Mouse (Mus musculus) testis, adult 2 months (tissue): Measurements from ENCODE around the gene Atp8a2.

ENCODE experiments used
- CTCF ChIP-seq: fragments of 200-500 bp; IDR thresholded peaks from 2 replicates; pipeline ENCODE4 v1.5.1; 2012; ENCODE audit warnings: low read depth, mild to moderate bottlenecking, inconsistent platforms, low read length, moderate library complexity; ENCODE audit not compliant: control insufficient read depth, insufficient read depth, insufficient replicate concordance
- POLR2A ChIP-seq: fragments of 200-500 bp; IDR thresholded peaks from 2 replicates; pipeline ENCODE4 v1.6.1; 2012; ENCODE audit warnings: low read depth, mild to moderate bottlenecking, inconsistent platforms, low read length, moderate library complexity; ENCODE audit not compliant: control insufficient read depth

GRCm38 (mm10) chr14:60061023-60061422, 136.0 kb downstream of the Atp8a2 start:
- TF ChIP-seq POLR2A (no peak), CTCF (no peak)
